Mouse (Mus musculus) hindbrain, embryonic 13.5 days (tissue): ENCODE measurements around the gene Ubl7. TPM values are rescaled to one million over a fixed set of nuclear protein-coding genes. Genes with fewer than 3 reads are reported as not detected.

Experiments used
- ATAC-seq: fragments of 200-750 bp; cut with Nextera tagmentation; 2 replicates; pipeline ENCODE4 v1.8.0; 2017; ENCODE audit warnings: moderate TSS enrichment; ENCODE audit not compliant: low FRiP score
- H3K27ac ChIP-seq: fragments of 300-500 bp; sonication (generic); 2 replicates; pipeline ENCODE4 v1.5.1; 2015; ENCODE audit warnings: inconsistent platforms, mild to moderate bottlenecking, moderate library complexity
- H3K27me3 ChIP-seq: fragments of 300-500 bp; sonication (generic); 2 replicates; pipeline ENCODE4 v1.6.1; 2015; ENCODE audit warnings: mild to moderate bottlenecking, inconsistent platforms
- H3K36me3 ChIP-seq: fragments of 300-500 bp; sonication (generic); 2 replicates; pipeline ENCODE4 v1.6.1; 2015; ENCODE audit warnings: mild to moderate bottlenecking, inconsistent platforms
- H3K4me1 ChIP-seq: fragments of 300-500 bp; sonication (generic); replicated peaks from 2 replicates; pipeline ENCODE4 v1.6.1; 2015; ENCODE audit warnings: inconsistent platforms
- H3K4me2 ChIP-seq: fragments of 300-500 bp; sonication (generic); 2 replicates; pipeline ENCODE4 v1.6.1; 2015; ENCODE audit warnings: inconsistent platforms, mild to moderate bottlenecking, moderate library complexity
- H3K4me3 ChIP-seq: fragments of 300-500 bp; sonication (generic); 2 replicates; pipeline ENCODE4 v1.5.1; 2015; ENCODE audit warnings: mild to moderate bottlenecking, inconsistent platforms
- H3K9ac ChIP-seq: fragments of 300-500 bp; sonication (generic); 2 replicates; pipeline ENCODE4 v1.6.1; 2015; ENCODE audit warnings: mild to moderate bottlenecking, inconsistent platforms
- H3K9me3 ChIP-seq: fragments of 300-500 bp; sonication (generic); 2 replicates; pipeline ENCODE4 v1.6.1; 2016; ENCODE audit warnings: inconsistent platforms
- WGBS: fragments of 180-500 bp; shearing (Covaris S2); methylation state at CpG from one replicate; pipeline ENCODE4 v1.1.7; 2015; 5-methylcytosine and 5-hydroxymethylcytosine counted together
- polyA plus RNA-seq: library from polyadenylated mRNA; unstranded; fragments of >200 nt; fragmentation: Nextera tagmentation; extraction: Ambion mirVana; gene quantifications from 2 replicates; pipeline ENCODE4 v1.2.1, GENCODE M21; 2015

Gene Ubl7
- polyA plus RNA-seq, 1 experiment from 2014 or later, result 165 TPM

DNA sequence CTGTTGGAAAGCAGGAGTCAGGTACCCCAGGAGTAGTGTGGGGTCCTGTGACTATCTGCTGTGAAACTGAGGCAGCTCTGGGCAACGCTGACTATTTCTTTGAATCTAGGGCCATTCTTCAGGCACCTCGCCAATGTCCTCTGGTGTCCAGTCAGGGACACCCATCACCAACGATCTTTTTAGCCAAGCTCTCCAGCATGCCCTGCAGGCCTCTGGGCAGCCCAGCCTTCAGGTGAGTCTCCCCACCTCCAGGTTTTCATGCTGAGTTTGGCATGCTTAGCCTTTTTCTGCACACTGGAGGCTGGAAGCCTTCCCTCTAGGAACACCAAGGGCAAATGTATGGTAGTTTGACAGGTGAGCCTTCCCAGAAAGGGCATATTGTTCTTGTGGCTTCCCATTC is 12.3 kb downstream of the Ubl7 start:
- H3K4me2 ChIP-seq, result no peak overlapping the region
- WGBS, result 96% methylated on average over 3 of the region's 3 CpGs
- peaks cover 94% of the 10 kb centered on the region for H3K36me3 ChIP-seq
- no peaks in the 10 kb centered on the region for H3K27me3 ChIP-seq
- H3K9ac ChIP-seq, result no peak overlapping the region
- H3K27ac ChIP-seq, result no peak overlapping the region
- no peaks in the 10 kb centered on the region for H3K4me1 ChIP-seq
- no peak overlapping the region for H3K4me3 ChIP-seq
- H3K9me3 ChIP-seq, result no peaks in the 10 kb centered on the region
- ATAC-seq, result no peak

DNA sequence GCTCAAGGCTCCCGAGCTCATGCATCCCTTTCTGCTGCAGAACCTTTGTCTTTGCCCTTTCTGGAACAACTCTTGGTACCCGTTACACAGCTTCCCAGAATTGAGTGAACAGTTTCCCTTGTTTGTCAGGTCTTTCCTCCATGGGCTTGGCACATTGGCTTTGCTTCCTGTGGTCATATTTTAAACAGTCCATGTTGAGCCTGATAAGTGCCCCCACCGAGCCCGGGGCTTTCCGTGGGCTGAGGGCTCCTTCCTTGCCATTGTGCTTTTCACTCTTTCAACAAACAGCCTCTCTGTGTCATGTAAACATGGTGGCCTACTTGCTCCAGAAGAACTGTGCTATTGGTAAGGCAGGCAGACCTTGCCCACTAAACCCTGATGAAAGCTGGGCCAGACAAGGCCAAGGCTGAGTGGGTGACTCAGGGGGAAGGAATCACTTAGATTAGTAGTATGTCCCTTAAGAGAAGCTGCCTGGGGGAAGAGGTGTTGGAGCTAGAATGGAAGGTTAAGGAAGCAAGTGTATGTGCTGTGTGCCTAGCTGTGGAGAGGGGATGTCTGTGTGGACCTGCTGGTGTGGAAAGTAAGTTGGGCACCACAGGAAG is 20.5 kb downstream of the Ubl7 start:
- 86% methylated on average over 5 of the region's 5 CpGs for WGBS
- Histone ChIP-seq H3K4me3 (no peak overlapping the region), H3K27me3 (no peaks in the 10 kb centered on the region), H3K4me1 (no peaks in the 10 kb centered on the region), H3K27ac (no peak overlapping the region; the same call in 1 of the 2 replicates), H3K9ac (no peak overlapping the region), H3K9me3 (no peaks in the 10 kb centered on the region), H3K36me3 (peaks cover 47% of the 10 kb centered on the region), H3K4me2 (no peak overlapping the region)
- ATAC-seq, result no peak

DNA sequence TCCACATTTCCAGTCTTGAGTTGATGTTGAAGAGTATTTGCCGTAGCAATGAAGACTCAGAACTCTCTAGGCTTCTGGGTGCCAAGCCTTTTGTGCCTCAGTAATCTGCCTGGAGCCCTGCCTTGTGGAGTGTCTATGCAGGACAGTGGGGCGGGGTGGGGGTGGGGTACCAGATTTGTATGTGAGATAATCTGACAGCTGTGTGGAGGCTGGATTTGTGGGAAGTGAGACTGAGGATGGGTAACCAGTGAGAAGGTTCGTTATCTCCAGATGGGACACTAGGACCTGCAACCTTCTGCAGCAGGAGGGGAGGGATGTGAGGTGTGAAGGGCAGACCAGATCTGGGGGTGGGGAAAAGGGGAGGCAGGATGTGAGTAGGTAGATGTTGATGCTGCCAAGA is 21.5 kb downstream of the Ubl7 start:
- Histone ChIP-seq H3K27me3 (0 out of 2 replicates have a peak, but pooled peaks cover 2% of the 10 kb centered on the region), H3K4me1 (no peaks in the 10 kb centered on the region), H3K4me2 (no peak overlapping the region), H3K27ac (no peak overlapping the region), H3K9me3 (no peaks in the 10 kb centered on the region), H3K9ac (no peak overlapping the region), H3K36me3 (peaks cover 38% of the 10 kb centered on the region), H3K4me3 (no peak overlapping the region)
- no peak for ATAC-seq
- 87% methylated on average over 3 of the region's 3 CpGs for WGBS

DNA sequence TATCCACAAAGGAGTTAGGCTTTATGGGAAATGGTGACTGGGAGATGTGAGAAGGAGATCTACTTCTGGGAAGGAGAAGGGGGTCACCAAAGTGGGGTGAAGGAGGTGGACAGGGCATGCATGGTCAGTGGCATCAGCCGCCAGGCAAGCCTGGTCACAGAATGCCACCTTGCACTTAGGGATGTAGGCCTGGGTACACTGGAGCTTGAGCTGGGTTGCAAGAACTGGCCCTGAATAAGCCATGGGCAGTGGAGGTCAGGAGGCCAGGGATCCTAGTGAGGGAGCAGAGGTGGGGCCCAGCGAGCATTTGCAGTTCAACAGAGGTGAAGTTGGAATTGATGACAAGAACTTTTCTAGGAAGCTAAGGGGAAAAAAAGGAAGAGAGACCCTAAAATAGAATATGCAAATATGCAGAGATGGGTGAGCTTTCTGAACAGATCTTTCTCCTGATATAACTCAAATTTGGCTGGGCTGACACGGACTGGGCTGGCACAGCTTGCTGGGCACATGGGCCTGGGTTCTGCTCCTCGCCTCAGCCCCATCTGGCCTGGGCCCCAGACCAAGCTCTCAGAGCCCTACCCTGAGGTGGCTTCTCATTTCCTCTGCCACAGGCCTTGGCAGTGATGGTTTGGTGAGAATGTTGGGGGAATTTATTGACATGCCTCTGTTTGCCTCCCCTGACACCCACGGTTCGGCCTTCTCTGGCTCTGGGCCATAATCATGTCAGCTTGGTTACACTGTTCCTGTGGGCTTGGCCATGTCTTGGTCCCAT is 22.2 kb downstream of the Ubl7 start:
- Histone ChIP-seq H3K36me3 (peaks cover 31% of the 10 kb centered on the region), H3K4me3 (no peak overlapping the region), H3K27ac (no peak overlapping the region), H3K9me3 (no peaks in the 10 kb centered on the region), H3K9ac (no peak overlapping the region), H3K27me3 (0 out of 2 replicates have a peak, but pooled peaks cover 9% of the 10 kb centered on the region), H3K4me2 (no peak overlapping the region), H3K4me1 (no peaks in the 10 kb centered on the region)
- no peak for ATAC-seq
- 84% methylated on average over 6 of the region's 6 CpGs for WGBS

DNA sequence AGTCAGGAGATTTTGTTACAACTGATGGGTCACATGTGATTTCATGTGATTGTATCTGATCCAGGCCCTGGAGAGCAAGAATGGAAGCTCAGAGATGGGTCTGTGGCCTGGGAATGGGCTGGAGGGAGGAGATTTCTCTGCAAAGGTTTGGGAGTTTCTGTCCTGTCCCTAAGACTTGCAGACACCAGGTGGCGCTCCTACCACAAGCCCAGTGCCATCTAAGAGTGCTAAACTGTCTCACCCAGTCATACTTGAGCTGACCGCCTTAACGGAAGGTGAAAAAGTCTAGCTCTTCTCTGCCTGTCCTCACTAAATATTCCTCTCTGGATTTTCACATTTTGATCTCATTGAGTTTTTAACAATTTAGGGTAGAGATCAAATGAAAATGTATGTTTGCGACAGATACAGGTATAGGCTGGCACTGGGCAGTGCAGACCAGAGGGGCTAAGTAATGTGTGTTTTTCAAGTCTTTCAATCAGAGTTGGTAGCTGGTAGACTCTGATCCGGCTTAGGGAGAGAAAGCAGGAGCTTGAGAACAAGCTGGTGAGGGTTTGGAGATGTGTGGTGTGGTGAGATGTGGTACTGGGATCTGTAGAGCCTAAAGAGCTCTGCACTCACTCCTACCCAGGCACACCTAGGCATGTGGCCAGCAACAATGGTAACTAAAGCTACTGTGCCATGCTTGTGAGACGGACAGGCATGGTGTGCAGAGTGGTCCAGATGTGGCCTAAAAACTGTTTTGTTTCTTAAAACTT is 25.1 kb downstream of the Ubl7 start:
- WGBS, result 33% methylated on average over 6 of the region's 6 CpGs
- Histone ChIP-seq H3K27me3 (0 out of 2 replicates have a peak, but pooled peaks cover 17% of the 10 kb centered on the region), H3K9me3 (no peaks in the 10 kb centered on the region), H3K4me1 (peaks cover 14% of the 10 kb centered on the region), H3K36me3 (peaks cover 2% of the 10 kb centered on the region), H3K9ac (no peak overlapping the region), H3K4me2 (no peak overlapping the region), H3K4me3 (no peak overlapping the region), H3K27ac (no peak overlapping the region)
- ATAC-seq, result no peak

DNA sequence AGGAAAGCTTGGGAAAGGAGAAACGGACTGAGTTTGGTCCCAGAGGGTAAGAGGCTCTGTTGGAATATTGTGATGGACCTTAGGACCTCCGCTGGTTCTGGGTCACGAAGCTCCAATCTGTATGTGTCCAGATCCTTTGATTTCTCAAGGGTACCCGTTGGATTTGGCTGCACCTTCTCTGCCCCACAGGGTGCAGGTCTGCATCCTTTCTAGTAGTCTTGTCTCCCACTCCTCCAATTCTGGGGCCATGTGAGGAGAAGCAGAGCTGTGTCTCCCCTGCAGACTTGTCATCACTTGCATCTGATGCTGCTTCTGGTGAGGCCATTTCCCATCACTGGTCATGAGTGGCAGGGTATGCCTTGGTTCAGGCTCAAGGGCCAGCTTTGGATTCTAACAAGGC is 26.4 kb downstream of the Ubl7 start:
- Histone ChIP-seq H3K27ac (no peak overlapping the region), H3K4me2 (no peak overlapping the region), H3K27me3 (peaks cover 21% of the 10 kb centered on the region; the same call in 1 of the 2 replicates), H3K36me3 (no peaks in the 10 kb centered on the region), H3K9me3 (no peaks in the 10 kb centered on the region), H3K9ac (no peak overlapping the region), H3K4me1 (peaks cover 27% of the 10 kb centered on the region), H3K4me3 (no peak overlapping the region)
- no peak for ATAC-seq
- WGBS, result 80% methylated on average over 4 of the region's 4 CpGs

DNA sequence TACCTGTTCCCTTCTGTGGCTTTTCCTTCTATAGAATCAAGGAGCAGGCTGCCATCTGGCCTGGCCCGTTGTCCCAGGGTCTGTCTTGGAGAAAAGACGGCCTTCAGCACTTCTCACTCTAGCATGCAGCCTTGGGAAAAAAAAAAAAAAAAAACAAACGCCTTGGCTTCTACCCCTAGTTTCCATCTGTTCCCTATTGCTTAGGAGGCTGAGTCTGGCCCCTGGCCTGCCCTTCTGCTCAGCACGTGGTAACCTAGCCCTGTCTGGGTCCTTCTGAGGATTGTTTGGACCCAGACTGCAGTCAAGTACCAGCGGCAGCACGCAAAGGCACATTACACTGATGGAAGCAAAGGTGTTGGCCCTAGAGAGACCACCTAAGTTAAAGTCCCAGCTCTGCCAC is 26.9 kb downstream of the Ubl7 start:
- Histone ChIP-seq H3K27me3 (peaks cover 23% of the 10 kb centered on the region), H3K9ac (no peak overlapping the region), H3K9me3 (no peaks in the 10 kb centered on the region), H3K4me2 (no peak overlapping the region), H3K27ac (no peak overlapping the region), H3K4me1 (peaks cover 32% of the 10 kb centered on the region), H3K4me3 (no peak overlapping the region), H3K36me3 (no peaks in the 10 kb centered on the region)
- no peak for ATAC-seq
- 57% methylated on average over 6 of the region's 6 CpGs for WGBS

DNA sequence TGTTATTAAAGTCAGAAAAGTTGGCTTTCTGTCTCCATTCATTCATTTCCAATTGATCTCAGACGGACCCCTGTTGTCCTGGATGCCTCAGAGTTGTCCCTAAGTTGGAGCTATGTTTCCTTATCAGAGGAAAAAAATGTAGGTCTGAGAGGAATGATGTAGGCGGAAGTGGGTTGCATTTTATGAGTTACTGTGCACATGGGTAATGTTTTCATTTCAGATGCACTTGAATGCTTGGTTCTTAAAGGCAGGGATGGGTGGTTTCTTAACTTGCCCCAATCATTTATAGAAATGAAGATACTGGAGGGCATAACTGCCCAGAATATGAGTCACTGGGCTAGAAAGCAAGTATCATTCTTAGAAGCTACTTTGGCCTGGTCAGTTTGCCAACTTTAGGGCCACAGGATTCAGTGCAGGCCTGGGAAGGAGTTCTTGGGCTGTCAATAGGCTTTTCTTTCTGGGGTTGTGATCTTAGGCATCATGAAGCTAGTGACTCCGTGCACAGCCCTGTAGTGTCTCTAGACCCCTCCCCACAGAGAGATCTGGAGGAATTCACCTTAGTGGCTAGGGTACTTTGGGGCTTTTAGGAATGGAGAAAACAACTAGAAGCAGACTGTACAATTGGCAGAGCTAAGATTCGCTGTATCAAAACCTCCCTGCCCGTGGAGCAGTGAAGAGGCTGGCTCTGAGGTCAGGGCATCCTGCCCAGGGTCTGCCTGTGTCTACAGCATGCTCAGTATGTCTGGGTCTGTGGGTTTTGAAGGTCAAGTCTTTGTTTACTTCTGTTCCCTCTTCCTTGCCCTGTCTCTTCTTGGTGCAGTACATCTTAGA is 27.7 kb downstream of the Ubl7 start:
- H3K9ac ChIP-seq, result peak overlapping the region; percentile 92; the same call in 1 of the 2 replicates
- H3K36me3 ChIP-seq, result no peaks in the 10 kb centered on the region
- peaks cover 40% of the 10 kb centered on the region for H3K4me1 ChIP-seq
- peak overlapping the region; percentile 96; the same call in 1 of the 2 replicates for H3K27ac ChIP-seq
- no peaks in the 10 kb centered on the region for H3K9me3 ChIP-seq
- peaks cover 29% of the 10 kb centered on the region for H3K27me3 ChIP-seq
- no peak for ATAC-seq
- 0 out of 2 replicates have a peak overlapping the region, but pooled peaks have one; percentile 80 for H3K4me2 ChIP-seq
- H3K4me3 ChIP-seq, result no peak overlapping the region
- WGBS, result 76% methylated on average over 5 of the region's 5 CpGs

DNA sequence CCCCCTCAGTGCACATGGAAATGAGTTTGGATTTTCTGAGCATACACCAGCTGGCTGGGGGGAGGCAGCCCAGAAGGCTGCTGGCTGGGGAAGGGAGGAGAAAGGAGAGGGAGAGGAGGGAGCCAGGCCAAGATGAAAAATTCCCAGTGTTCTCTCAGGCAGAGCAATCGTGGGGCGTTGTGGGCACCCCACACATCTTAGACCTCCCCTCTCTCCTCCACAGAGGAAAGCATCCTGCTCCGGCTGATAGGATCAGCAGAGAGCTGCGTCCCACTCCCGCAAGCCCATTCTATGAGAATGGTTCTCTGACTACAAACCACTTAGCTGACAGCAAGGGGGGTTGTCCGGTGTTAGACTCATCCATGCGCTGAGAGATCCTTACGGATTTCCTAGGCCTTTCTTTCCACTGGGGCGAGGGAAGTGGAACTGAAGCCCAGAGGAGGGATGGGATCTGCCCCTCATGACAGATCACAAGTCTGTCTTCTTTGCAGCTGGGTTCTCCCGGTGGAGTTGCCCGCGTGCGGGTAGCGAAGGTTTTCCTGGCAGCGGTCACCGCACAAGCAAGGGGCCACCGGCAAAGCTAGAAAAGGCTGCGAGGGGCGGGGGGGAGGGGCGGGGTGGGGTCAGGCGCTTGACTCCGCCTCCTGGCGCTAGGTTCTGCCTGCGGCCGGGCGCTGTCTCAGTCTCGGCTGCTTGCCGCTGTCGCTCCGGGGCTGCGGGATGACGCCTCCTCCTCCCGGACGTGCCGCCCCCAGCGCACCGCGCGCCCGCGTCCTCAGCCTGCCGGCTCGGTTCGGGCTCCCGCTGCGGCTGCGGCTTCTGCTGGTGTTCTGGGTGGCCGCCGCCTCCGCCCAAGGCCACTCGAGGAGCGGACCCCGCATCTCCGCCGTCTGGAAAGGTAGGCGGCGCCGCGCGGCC is 28.9 kb downstream of the Ubl7 start, which contains the start of gene Sema7a:
TSS of gene Sema7a (plus strand) at position 682 of the 918 bp plus-strand sequence.
- Histone ChIP-seq H3K4me3 (peak within 1 kb of the TSS; percentile 83), H3K4me2 (peak within 1 kb of the TSS; percentile 80), H3K27ac (peak within 1 kb of the TSS; percentile 96), H3K36me3 (no peaks in the 10 kb centered on the region), H3K9ac (peak within 1 kb of the TSS; percentile 92), H3K4me1 (peaks cover 52% of the 10 kb centered on the region), H3K9me3 (no peaks in the 10 kb centered on the region), H3K27me3 (peaks cover 29% of the 10 kb centered on the region)
- WGBS, result under 1% methylated on average over 52 of the region's 60 CpGs
- ATAC-seq, result peak; percentile 84

DNA sequence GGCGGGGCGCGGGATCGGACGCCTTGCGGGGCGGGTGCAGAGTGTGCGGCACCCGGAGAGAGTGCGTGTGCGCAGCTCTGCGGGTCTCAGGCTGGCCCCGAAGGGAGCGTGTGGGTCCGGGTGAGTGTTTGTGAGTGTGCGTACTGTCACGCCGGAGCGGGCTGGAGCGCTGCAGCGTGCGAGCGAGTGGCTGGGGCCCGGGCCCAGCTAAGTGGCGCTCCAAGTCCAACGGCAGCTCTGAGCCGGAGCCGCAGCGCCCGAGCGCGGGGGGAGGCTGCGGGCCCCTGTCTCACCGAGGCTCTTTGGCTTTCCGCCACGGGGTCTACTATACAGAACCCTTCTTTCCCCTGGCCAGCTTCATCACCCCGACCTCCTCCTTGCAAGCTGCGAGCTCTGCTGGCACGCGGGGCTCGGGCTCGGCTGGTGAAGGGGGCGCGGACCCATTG is 29.6 kb downstream of the Ubl7 start:
- Histone ChIP-seq H3K9me3 (no peaks in the 10 kb centered on the region), H3K4me1 (peaks cover 59% of the 10 kb centered on the region), H3K27ac (peak overlapping the region; percentile 96), H3K36me3 (no peaks in the 10 kb centered on the region), H3K27me3 (peaks cover 29% of the 10 kb centered on the region), H3K4me3 (peak overlapping the region; percentile 83), H3K4me2 (peak overlapping the region; percentile 80), H3K9ac (peak overlapping the region; percentile 92)
- 0% methylated on average over 26 of the region's 44 CpGs for WGBS
- peak; percentile 75 for ATAC-seq
